Mouse (Mus musculus) myocyte (in vitro differentiated cells): Measurements from ENCODE around the gene Igf1r. TPM values are rescaled to one million over a fixed set of nuclear protein-coding genes. Genes with fewer than 3 reads are reported as not detected.

Experiments
- H3K27me3 ChIP-seq: one replicate; pipeline ENCODE4 v1.6.1; 2011; ENCODE audit not compliant: control insufficient read depth, insufficient read depth, insufficient read length
- H3K36me3 ChIP-seq: one replicate; pipeline ENCODE4 v1.6.1; 2011; ENCODE audit not compliant: control insufficient read depth, insufficient read depth
- H3K4me2 ChIP-seq: one replicate; pipeline ENCODE4 v1.6.1; 2011; ENCODE audit warnings: low read depth, control low read depth
- H3K4me3 ChIP-seq: one replicate; pipeline ENCODE4 v1.5.1; 2011; ENCODE audit warnings: mild to moderate bottlenecking, control low read depth, moderate library complexity
- H3K79me2 ChIP-seq: one replicate; pipeline ENCODE4 v1.6.1; 2011; ENCODE audit not compliant: control insufficient read depth, insufficient read depth
- H3ac ChIP-seq: one replicate; pipeline ENCODE4 v1.6.1; 2011; ENCODE audit not compliant: control insufficient read depth, insufficient read length
- CEBPB ChIP-seq: IDR thresholded peaks from 2 replicates; pipeline ENCODE4 v1.6.1; 2011; ENCODE audit warnings: mild to moderate bottlenecking, moderate library complexity; ENCODE audit not compliant: poor library complexity, insufficient read depth, severe bottlenecking
- E2F4 ChIP-seq: IDR thresholded peaks from one replicate; pipeline ENCODE4 v1.6.1; 2011; ENCODE audit warnings: mild to moderate bottlenecking, control low read depth, moderate library complexity; ENCODE audit not compliant: insufficient read depth
- MAX ChIP-seq: IDR thresholded peaks from one replicate; pipeline ENCODE4 v1.6.1; 2011; ENCODE audit warnings: low read depth, mild to moderate bottlenecking, control low read depth
- MYOD1 ChIP-seq, 3 experiments: IDR thresholded peaks; one replicate each; pipeline ENCODE4 v1.6.1; 2011; ENCODE audit warnings: control low read depth in 2 of 3, low read depth in 2 of 3, mild to moderate bottlenecking in 2 of 3, moderate library complexity in 1 of 3; ENCODE audit not compliant: insufficient read length in 2 of 3, control insufficient read depth in 1 of 3
- MYOG ChIP-seq, 3 experiments: IDR thresholded peaks; one replicate each; pipeline ENCODE4 v1.6.1; 2011; ENCODE audit warnings: control low read depth in 2 of 3, low read depth in 2 of 3, mild to moderate bottlenecking in 2 of 3; ENCODE audit not compliant: insufficient read length in 2 of 3, control insufficient read depth in 1 of 3, insufficient read depth in 1 of 3
- POLR2A ChIP-seq: IDR thresholded peaks from one replicate; pipeline ENCODE4 v1.6.1; 2011; ENCODE audit warnings: low read depth, mild to moderate bottlenecking, control low read depth, moderate library complexity; ENCODE audit not compliant: insufficient read length
- POLR2AphosphoS2 ChIP-seq: IDR thresholded peaks from one replicate; pipeline ENCODE4 v1.6.1; 2011; ENCODE audit warnings: low read depth, control low read depth; ENCODE audit not compliant: insufficient read length
- REST ChIP-seq: IDR thresholded peaks from one replicate; pipeline ENCODE4 v1.6.1; 2011; ENCODE audit warnings: mild to moderate bottlenecking, control low read depth, moderate library complexity; ENCODE audit not compliant: insufficient read depth, insufficient read length
- SRF ChIP-seq: IDR thresholded peaks from one replicate; pipeline ENCODE4 v1.6.1; 2011; ENCODE audit warnings: low read depth; ENCODE audit not compliant: control insufficient read depth, insufficient read length
- TCF12 ChIP-seq: IDR thresholded peaks from one replicate; pipeline ENCODE4 v1.6.1; 2011; ENCODE audit warnings: mild to moderate bottlenecking, control low read depth; ENCODE audit not compliant: poor library complexity, insufficient read depth, severe bottlenecking
- TCF3 ChIP-seq: IDR thresholded peaks from one replicate; pipeline ENCODE4 v1.6.1; 2011; ENCODE audit warnings: low read depth, control low read depth; ENCODE audit not compliant: insufficient read length
- USF1 ChIP-seq: IDR thresholded peaks from one replicate; pipeline ENCODE4 v1.6.1; 2011; ENCODE audit warnings: low read depth, mild to moderate bottlenecking, control low read depth, moderate library complexity
- polyA plus RNA-seq: library from polyadenylated mRNA; unstranded; fragments of >200 nt; fragmentation: generic; extraction: Trizol; gene quantifications from one replicate; pipeline ENCODE4 v1.2.1, GENCODE M21; 2012; ENCODE audit warnings: missing spikeins

The Igf1r gene
- polyA plus RNA-seq, 1 experiment = 7.9 TPM

- H3K27me3 ChIP-seq = no peaks in the 10 kb centered on the region
- peaks cover 12% of the 10 kb centered on the region for H3K79me2 ChIP-seq
- H3K36me3 ChIP-seq = no peaks in the 10 kb centered on the region
- H3K4me3 ChIP-seq = no peak overlapping the region
- H3K4me2 ChIP-seq = no peak overlapping the region
- H3ac ChIP-seq = no peak overlapping the region
- TF ChIP-seq CEBPB = no peak
- TF ChIP-seq TCF3 = no peak
- no peak for TF ChIP-seq E2F4
- no peak for TF ChIP-seq MYOG (IDR thresholded peaks at IDR 0.05; ENCODE audit: control insufficient read depth in 1 of 3, insufficient read depth in 1 of 3, insufficient read length in 2 of 3, low read depth in 2 of 3)
- TF ChIP-seq MYOD1 (IDR thresholded peaks at IDR 0.05; ENCODE audit: control insufficient read depth in 1 of 3, insufficient read length in 2 of 3, low read depth in 2 of 3) = no peak
- no peak for TF ChIP-seq POLR2AphosphoS2
- TF ChIP-seq REST = no peak
- TF ChIP-seq POLR2A = no peak
- TF ChIP-seq SRF = no peak
- TF ChIP-seq USF1 = no peak
- TF ChIP-seq TCF12 = no peak
- TF ChIP-seq MAX = no peak
Observed at GRCm38 (mm10) chr7:68117981-68118380, 165.4 kb downstream of the Igf1r start.

- H3K36me3 ChIP-seq = no peaks in the 10 kb centered on the region
- H3K79me2 ChIP-seq = no peaks in the 10 kb centered on the region
- TF ChIP-seq SRF (no peak), USF1 (no peak), REST (no peak), MYOG (IDR thresholded peaks at IDR 0.05; ENCODE audit: control insufficient read depth in 1 of 3, insufficient read depth in 1 of 3, insufficient read length in 2 of 3, low read depth in 2 of 3) (no peak)
- H3K4me3 ChIP-seq = no peak overlapping the region
- no peaks in the 10 kb centered on the region for H3K27me3 ChIP-seq
- no peak overlapping the region for H3K4me2 ChIP-seq
- no peak overlapping the region for H3ac ChIP-seq
Observed at GRCm38 (mm10) chr7:68119605-68120004, 167.0 kb downstream of the Igf1r start.

GRCm38 (mm10) chr7:68122418-68122817 lies 169.8 kb downstream of the Igf1r start:
- H3K79me2 ChIP-seq = no peaks in the 10 kb centered on the region
- no peak overlapping the region for H3K4me2 ChIP-seq
- no peak overlapping the region for H3ac ChIP-seq
- no peak overlapping the region for H3K4me3 ChIP-seq
- no peaks in the 10 kb centered on the region for H3K27me3 ChIP-seq
- H3K36me3 ChIP-seq = no peaks in the 10 kb centered on the region
- TF ChIP-seq E2F4 = no peak
- TF ChIP-seq SRF = no peak
- no peak for TF ChIP-seq USF1
- no peak for TF ChIP-seq REST
- no peak for TF ChIP-seq TCF3
- TF ChIP-seq MYOD1 (IDR thresholded peaks at IDR 0.05; ENCODE audit: control insufficient read depth in 1 of 3, insufficient read length in 2 of 3, low read depth in 2 of 3) = no peak
- TF ChIP-seq CEBPB = no peak
- no peak for TF ChIP-seq TCF12
- no peak for TF ChIP-seq POLR2A
- TF ChIP-seq POLR2AphosphoS2 = no peak
- TF ChIP-seq MAX = no peak
- no peak for TF ChIP-seq MYOG (IDR thresholded peaks at IDR 0.05; ENCODE audit: control insufficient read depth in 1 of 3, insufficient read depth in 1 of 3, insufficient read length in 2 of 3, low read depth in 2 of 3)

- no peaks in the 10 kb centered on the region for H3K36me3 ChIP-seq
- no peak overlapping the region for H3K4me2 ChIP-seq
- H3ac ChIP-seq = no peak overlapping the region
- peaks cover 9% of the 10 kb centered on the region for H3K79me2 ChIP-seq
- TF ChIP-seq POLR2A (no peak), MYOG (IDR thresholded peaks at IDR 0.05; ENCODE audit: control insufficient read depth in 1 of 3, insufficient read depth in 1 of 3, insufficient read length in 2 of 3, low read depth in 2 of 3) (no peak), REST (no peak), SRF (no peak), E2F4 (no peak)
- H3K4me3 ChIP-seq = no peak overlapping the region
- no peaks in the 10 kb centered on the region for H3K27me3 ChIP-seq
Observed at GRCm38 (mm10) chr7:68125347-68125746, 172.7 kb downstream of the Igf1r start.

GRCm38 (mm10) chr7:68127799-68128261 lies 175.2 kb downstream of the Igf1r start:
- Histone ChIP-seq H3K79me2 (peaks cover 26% of the 10 kb centered on the region), H3K4me2 (peak overlapping the region; percentile 80), H3K36me3 (no peaks in the 10 kb centered on the region), H3K27me3 (no peaks in the 10 kb centered on the region), H3ac (no peak overlapping the region), H3K4me3 (peak overlapping the region; percentile 34)
- TF ChIP-seq MAX = no peak
- TF ChIP-seq POLR2AphosphoS2 = no peak
- TF ChIP-seq TCF3 = no peak
- TF ChIP-seq POLR2A = no peak
- TF ChIP-seq SRF = no peak
- TF ChIP-seq MYOG (IDR thresholded peaks at IDR 0.05; ENCODE audit: control insufficient read depth in 1 of 3, insufficient read depth in 1 of 3, insufficient read length in 2 of 3, low read depth in 2 of 3) = no peak
- TF ChIP-seq USF1 = no peak
